Mouse (Mus musculus): ENCODE measurements around the gene Adcy6.

GRCm38 (mm10) chr15:98582410-98582809 is 27.5 kb downstream of the Adcy6 start:
- TF ChIP-seq CTCF (IDR thresholded peaks at IDR 0.05; ENCODE audit: extremely low read depth, insufficient read depth, low read length) (no peak), POLR2A (IDR thresholded peaks at IDR 0.05; ENCODE audit: extremely low read depth, insufficient read depth, low read length) (no peak)

Measured in cortical plate, adult 2 months (tissue).